Mouse (Mus musculus) testis, adult 2 months (tissue): ENCODE measurements at regions not wholly inside any gene's neighbourhood (a gene's known extent, or its start where the extent isn't known, plus 50 kb on each side); places are given as distances from the start of the nearest gene placed in this dataset.

Source experiments
- CTCF ChIP-seq: fragments of 200-500 bp; IDR thresholded peaks from 2 replicates; pipeline ENCODE4 v1.5.1; 2012; ENCODE audit warnings: low read depth, mild to moderate bottlenecking, inconsistent platforms, low read length, moderate library complexity; ENCODE audit not compliant: control insufficient read depth, insufficient read depth, insufficient replicate concordance
- POLR2A ChIP-seq: fragments of 200-500 bp; IDR thresholded peaks from 2 replicates; pipeline ENCODE4 v1.6.1; 2012; ENCODE audit warnings: low read depth, mild to moderate bottlenecking, inconsistent platforms, low read length, moderate library complexity; ENCODE audit not compliant: control insufficient read depth

DNA sequence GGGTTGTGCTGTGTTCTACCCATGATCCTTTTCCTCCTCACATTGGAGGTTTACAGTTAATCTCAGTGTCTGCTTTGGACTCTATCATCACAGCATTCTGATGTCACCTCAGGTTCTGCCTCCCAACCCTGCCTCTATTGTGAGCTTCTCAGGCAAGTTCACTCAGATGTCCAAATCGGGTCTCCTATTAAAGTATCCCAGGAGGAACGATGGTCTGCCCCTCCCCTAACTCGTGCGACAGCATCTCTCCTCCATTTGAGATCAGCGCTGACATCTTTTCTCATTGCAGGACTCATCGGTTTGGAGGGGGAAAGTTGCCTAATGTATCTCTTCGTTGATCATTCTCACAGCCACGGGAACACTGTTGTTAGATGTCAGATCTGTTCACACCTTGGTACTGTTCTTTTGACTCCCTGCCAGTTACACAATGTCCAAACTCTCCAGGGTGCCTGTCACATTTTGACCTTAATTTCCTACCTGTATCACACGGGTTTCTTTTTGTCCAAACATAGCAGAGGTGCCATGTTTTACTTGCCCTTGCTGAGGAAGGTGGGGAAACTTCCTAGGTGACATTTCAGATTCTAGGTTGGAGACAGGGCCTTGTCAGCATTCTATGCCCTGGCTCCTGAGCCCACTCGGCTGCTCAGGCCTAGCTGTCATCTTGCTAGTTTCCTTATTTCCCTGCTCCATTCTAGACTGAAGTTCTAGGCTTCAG is 303.3 kb downstream of the Fut8 start:
- no peak for TF ChIP-seq CTCF
- TF ChIP-seq POLR2A = no peak
